Mouse (Mus musculus) CH12F3 (cell line): Measurements from ENCODE around the gene Unc93b1.

ENCODE experiments used
- in situ Hi-C: fragments of 300-500 bp; cut with MboI; formaldehyde crosslinking; loops from 2 replicates; pipeline ENCODE4 v1.14.3; 2020; ENCODE audit warnings: low sequenced_read_pairs

Gene Unc93b1

DNA sequence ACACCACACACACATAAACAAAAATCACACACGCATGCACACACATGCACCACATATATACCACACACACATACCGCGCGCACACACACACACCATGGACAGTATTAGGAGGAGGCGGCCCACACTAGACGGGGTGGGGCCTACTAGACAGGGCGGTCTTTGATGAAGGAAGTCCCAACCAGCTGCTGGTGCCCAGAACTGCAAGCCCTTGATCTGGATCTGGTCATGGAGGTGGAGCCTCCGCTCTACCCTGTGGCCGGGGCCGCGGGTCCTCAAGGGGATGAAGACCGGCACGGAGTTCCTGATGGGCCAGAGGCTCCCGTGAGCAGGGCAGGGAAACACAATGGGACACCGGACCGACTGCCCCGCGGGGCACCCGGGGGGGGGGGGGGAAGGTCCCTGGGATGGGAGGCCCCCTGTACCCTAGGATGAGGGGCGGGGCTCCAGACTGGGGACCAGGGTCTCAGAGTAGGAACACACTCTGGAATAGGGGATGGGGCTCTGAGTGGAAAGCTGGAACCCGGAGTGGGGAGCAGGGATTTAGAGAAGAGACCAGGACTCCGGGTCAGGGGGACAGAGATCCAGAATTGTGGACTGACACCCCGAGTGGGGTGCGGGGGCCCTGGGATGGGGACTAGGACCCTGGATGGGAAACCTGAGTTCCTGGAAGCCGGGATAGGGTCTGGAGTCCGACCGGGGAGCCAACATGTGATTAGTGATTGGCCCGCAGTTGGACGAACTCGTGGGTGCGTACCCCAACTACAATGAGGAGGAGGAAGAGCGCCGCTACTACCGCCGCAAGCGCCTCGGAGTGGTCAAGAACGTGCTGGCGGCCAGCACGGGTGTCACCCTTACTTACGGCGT lies at the start of gene Unc93b1:
Unc93b1 (plus strand) TSS at position 155 of the 864 bp plus-strand sequence.
- in situ Hi-C loops, result no loop called here

DNA sequence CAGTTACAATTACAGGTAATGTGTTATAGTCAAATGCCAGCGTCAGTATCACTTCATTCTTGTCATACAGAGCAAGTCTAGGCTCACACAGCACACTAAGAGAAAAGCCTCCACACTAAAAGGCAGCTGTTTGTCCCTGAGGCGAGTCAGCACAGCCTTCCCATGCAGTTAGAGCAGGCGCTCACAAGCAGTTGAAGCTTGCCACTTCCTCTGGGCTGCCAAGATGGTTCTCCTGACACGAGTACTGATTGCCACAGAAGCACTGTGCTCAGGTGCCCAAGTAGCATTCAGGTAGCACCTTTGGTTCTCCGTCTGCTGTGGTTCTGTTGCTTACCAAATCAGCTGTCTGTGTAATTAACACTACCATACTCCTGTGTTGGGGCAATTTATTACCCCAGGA lies 45.9 kb upstream of the Unc93b1 start:
- in situ Hi-C loops, result no loop called here

DNA sequence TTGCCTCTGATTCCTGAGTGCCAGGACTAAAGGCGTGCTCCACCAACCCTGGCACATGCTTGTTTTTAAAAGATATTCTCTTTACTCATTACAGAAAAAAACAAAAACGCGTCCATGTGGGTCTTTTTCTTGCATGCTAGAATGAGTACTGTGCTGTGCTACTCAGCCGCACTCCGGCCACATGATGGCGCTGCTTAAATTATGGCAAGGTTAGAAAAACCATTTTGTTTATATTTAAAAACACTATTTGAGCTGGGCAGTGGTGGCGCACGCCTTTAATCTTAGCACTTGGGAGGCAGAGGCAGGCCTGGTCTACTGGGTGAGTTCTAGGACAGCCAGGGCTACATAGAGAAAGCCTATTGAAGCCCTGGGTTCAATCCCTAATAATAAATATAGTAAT lies 44.8 kb upstream of the Unc93b1 start:
- in situ Hi-C loops, result no loop called here

DNA sequence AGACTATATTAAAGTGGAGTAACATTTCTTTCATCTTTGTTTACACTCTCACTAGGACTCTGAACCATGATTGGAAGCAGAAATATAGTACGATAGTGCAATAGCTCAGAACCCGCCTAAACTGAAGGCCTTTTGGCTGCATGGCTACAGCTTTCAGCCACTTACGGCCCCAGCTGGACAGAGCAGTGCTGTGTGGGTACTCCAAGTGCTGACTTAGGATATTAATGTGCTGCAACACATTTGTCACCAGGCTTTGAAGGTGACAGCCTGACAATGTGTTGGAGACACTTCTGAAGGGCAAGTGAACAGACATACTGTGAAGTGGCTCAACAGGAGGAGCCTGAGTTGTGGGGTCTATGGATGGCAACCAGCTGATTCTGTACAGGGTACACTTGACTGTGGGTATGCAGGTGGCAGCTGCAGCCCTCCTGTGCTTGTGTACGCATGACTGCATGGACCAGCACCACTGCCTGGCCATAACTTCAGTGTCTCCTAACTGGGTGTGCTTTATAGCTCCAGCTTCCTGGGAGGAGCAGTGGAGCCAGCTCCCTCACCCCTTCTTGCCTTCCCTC lies 41.4 kb upstream of the Unc93b1 start:
- in situ Hi-C loops, result no loop called here

DNA sequence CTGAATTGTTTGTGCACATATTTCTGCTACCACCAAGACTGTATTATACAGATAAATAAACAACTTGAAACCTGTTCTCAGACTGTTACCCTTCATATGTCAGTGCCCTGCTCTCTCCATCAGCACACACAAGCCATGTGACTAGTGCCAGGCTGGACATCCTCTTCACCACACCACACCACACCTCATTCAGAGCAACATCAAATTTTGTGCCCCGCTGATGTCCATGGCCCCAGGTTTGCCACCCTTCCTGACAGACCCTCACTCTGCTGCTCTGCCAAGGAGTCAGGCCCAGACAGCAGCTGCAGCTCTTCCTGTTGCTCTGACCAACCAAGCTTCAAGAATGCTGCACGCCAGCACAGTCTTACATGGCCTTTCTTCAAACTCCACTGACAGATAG lies 40.7 kb upstream of the Unc93b1 start:
- in situ Hi-C loops, result no loop called here

DNA sequence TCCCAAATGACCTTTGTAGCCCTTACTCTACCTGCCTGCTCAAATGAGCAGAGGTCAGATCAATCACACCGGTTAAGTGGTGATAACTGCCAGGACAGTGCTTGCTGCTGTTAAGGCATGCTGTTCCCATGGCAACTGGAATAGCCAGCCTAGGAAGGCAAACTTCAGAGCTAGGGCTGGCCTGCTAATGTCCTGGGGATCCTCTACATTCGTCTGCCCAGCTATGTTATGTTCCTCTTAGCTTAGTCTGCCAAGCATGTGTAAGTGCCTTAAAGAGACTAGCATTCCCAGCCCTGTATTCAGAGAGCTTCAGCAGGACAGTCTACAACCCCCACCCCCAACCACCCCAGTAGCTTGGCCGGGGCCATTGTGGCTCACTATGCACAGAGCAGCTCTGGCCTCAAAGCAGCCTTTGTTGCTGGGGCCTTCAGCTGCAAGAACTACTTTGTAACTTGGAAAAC lies 39.8 kb upstream of the Unc93b1 start:
- in situ Hi-C loops, result no loop called here

DNA sequence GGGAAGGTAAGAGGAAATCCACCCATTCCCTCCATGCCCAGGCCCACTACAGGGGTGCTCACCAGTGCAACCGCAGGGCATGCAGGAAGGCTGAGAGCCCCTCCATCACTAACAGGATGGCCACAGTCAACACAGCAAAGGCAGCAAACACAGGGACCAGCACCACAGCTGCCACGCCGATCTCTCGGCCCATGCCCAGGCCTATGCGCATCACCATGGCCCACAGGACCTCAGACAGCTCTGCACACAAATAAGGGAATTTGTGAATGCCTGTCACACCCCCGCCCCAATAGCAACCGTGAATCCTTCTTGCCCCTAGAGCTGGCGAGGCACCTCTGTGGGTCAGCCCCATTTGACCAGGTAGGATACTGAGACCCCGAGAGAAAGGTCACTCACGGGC lies 38.8 kb upstream of the Unc93b1 start:
- in situ Hi-C loops, result no loop called here

DNA sequence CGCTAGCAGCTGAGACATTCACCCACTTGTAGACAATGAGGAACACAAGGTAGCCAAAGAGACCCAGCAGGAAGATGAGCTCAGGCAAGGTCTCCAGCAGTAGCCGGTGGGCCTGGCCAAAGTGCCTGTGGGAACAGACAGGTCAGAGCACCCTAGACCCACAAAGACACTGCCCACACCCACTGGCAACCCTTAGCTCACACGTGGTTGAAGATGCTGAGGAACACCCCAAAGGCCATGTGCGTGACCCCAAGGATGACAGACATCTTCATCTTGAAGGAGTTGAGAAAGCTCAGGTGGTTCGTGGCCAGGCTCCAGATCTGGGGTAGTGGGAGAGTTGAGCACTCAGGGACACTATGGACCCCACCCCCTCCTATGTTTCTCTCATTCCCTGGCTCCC lies 37.4 kb upstream of the Unc93b1 start:
- in situ Hi-C loops, result no loop called here

DNA sequence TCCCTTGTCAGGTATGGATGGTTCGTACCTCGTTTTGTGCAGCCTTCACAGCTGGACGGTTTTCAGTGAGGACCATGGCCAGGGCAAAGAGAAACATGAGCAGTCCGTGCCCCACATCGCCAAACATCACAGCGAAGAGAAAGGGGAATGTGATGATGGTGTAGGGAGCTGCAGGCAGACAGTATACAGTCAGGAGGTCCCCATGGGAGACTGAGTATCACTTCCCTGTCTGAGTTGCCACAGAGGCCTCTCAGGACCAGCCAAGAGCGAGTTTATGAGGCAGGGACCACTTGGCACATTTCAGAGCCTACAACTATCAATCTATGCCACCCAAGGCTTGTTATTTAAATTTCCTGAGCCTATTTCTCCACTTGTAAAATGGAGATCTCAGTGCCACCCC lies 36.0 kb upstream of the Unc93b1 start:
- in situ Hi-C loops, result no loop called here

DNA sequence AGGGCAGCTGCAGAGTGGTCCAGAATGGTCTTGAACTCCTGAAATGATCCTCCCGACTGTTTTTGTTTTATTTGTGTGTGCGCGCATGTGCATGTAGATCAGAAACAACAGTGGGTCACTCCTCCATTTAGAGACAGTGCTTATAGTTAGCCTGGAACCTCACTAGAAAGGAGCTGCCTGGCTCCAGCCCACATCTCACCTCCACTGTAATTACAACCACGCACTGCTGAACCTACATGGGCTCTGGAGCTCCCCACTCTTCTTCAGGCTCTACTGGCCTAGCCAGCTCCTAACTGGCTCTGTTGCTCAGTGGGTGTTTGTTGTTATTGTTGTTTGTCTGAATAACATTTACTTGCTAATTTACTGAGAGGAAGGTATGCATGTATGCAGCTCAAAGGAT lies 35.4 kb upstream of the Unc93b1 start:
- in situ Hi-C loops, result no loop called here

DNA sequence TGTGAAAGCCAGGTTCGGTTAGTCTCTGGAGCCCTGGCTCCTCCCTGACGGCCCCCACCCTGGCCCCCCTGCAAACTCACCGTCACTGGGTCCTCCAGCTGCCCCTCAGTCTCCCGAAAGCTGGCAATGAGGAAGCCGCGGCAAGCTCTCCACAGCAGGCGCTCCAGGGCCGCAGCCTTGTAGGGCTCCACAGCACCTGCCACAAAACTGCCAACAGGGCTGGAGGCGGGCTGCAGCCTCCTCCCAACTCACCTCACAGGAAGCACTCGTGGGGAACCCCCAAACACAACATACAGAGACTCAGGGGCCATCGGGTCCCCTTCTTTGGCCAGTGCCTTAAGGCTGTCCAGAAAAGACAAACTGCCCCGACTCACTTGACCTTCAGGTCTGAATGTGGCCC lies 32.0 kb upstream of the Unc93b1 start:
- in situ Hi-C loops, result no loop called here

DNA sequence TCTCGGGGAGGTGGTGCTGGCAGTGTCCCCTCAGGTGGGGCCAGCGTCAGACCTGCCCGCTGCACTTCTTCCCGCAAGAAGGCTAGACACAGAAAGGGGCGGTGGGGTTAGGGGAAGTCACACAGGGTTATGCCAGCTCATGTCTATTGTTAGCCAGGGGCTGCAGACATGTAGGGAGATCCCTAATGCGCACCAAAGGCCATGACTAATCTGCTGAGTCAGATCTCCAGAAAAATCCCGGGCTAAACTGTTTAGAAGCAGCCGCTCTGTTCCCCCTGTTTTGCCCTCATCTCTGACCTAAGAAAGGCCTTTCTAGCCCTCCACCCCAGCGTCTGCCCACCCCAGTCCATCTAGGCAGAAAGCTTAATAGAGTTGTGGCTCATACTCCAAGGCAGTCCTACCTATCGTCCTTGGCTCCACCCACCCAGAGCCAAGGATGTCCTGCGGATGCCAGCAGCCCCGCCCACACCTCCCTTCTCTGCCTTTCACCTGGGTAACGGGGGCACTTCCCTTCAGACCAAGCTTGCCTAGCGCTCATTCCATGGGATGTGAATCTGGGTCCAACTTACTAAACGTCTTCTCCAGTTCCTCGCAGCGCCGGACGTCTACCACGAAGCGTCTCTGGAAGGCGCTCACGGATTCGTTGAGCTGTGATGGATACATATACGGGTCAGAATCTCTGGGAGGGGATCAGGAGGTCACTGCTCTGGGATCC lies 31.2 kb upstream of the Unc93b1 start:
- in situ Hi-C loops, result no loop called here

DNA sequence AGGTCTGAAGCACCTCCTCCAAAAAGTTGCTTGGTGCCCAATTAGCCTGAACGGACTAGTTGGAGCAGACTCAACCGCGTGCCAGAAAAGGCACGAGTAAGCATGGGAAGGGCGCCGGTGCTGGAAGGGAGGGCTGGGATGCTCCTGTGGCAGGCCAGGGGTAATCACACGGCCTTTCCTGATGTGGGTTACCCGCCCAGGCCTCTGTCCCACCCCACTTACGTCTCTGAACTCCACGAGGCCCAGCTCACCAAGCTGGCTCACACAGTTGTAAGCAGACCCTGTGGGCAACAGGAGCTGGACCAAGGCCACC lies 30.7 kb upstream of the Unc93b1 start:
- in situ Hi-C loops, result no loop called here

DNA sequence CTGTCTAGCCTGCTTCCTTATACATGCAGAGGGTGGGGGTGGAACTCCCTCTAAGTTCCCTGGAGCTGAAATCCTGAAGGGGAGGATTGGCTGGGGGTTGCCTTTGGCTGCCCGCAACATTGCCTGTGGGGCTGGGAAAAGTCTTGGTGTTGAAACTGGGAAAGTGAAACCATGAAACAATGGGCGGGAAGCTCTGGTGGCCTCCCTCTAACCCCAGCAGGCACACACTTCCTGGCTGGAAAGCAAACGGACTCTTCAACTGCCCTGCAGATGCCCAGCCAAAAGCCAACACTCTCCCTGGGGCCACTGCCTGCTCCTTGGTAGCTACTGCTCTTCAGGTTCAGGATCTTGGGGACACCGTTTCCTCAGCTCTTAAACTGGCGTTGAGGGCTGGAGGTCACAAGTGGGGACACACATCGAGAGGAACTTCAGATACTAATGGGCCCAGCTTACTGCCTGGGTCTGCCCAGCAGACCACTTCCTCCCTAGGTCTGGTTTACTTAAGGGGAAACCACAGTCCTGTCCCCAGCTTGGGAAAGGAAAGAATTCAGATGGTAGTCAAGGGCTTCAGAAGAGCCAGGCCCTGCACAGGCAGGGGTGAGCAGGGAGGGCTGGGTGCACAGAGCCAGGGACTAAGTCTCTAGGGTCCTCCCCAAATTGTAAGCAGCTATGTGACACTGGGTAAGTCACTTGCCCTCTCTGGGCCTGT lies 29.6 kb upstream of the Unc93b1 start:
- in situ Hi-C loops, result no loop called here

DNA sequence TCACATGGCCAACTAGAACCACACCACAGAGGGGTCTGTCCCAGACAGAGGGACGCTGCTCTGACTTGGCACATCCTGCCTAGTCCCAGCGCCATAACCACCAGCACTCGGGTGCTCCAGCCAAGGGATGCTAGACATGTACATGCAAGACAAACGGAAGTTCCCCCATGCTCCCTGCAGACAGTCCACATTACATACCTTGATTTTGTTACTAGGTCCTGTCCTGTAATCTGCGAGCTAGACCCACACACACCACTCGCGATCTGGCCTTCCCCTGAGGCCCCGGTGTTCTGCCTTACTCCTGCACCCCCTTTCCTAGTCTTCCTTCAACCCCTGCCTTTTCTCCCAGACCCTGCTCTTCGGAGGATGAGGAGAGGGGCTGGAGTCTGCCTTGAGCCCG lies 28.7 kb upstream of the Unc93b1 start:
- in situ Hi-C loops, result no loop called here

DNA sequence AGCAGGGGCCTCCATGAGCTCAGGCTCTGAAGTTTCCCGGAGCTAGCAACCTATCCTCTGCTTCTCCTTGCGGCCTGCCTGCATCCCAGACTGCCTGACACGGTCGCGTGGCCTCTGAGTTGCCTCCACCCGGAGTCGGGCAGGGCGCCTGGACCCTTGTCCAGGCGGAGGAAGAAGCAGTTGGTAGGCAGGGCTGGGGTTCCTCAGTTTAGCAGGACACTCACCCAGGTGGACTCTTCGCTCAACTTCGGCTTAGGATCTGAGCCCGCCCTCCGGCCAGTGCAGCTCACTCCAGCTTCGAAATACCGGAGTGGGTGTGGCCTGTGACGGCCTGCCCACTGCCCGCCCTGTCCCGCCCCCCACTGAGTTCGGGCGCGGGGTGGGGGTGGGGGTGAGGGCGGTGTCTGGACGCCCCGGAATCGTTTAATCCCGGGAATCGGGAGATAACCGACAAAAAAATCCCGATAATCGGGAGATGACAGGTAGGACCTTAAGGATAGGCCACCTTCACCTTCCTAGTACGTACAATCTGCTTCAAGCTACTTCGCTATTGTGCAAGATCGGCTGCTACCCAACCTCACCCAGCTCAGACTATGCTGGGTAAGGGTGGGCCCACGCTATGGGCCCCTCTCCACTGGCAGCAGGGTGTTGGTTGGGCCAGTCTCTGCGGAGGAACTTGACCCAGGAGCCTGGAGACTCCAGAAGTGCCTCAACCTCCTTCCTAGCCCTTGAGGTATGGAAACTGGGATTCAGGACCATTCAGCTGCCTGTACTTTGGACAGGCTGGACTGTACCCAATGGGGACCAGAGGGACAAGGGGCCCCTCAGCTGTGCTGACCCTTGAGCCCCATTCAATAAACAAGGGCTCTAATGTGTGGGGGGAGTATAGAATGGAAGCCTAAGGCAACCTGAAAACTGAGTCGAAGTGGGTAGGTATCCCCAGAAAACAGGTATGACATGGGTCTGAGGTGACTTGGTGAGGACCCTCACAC lies 27.9 kb upstream of the Unc93b1 start, which contains the start of gene Tcirg1:
Tcirg1 (minus strand) TSS at position 339 of the 992 bp plus-strand sequence.
- in situ Hi-C loops, result no loop called here

DNA sequence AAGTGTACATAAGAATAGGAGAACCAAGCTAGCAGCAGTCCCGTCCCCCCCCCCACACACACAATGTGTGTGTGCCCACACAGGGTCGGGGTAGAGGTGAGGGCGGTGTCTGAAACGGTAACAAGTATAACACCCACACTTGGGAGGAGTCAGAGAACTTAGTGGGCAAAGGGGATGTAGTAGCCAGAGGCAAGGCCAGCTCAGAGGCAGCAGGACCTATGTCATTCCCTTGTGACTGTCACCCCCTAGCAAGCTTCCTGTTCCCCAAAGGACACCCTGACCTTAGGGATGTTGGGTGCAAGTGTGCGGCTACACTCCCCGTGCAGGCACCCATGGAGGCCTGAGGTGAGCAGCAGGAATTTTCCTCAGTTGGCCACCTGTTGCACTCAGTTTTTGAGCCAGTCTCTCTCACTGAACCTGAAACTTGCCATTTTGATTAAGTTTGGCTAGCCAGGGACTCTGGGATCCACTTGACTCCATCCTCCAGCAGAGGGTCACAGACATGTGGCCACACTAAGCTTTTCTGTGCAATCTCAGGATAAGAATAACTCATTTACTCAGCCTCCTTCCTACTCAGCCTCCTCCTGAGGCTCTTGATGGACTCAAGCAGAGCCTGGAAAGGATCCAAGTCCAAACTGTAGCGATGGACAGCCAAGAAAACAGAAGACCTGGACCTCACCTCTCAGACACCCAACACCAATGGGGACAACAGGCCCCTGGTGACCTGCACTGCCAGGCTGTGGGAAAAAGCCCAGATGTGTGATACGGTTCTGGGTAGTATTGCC lies 26.9 kb upstream of the Unc93b1 start:
- in situ Hi-C loops, result no loop called here

DNA sequence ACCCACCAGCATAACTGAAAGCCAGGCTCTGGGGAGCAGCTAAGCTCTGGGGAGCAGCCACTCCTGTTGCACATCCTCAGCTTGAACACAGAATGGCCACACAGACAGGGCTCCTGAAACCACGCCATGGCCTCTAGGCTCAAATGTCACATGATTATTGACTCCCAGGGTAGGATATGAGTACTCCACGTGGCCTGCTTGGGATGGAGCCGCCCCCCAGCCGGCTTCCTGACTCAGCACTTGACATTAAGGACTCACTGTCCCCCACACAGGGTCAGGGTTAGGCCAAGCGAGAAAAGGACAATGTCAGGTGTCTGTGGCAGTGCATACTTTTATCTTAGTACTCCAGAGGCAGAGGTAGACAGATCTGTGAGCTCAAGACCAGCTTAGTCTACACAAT lies 24.8 kb upstream of the Unc93b1 start:
- in situ Hi-C loops, result no loop called here
